Mouse (Mus musculus): ENCODE measurements around the gene Cdyl. TPM values are rescaled to one million over a fixed set of nuclear protein-coding genes. Genes with fewer than 3 reads are reported as not detected.

The Cdyl gene
- total RNA-seq (2021) = 10 to 100 TPM; 15.0 to 18.4 TPM
- long read RNA-seq, experiment 1, transcript Cdyl-202 (7 exons, 3,575 nt) = major isoform, 11 of 16 reads
- long read RNA-seq, experiment 1, partial matches to known transcripts = 1 of 16 reads
- long read RNA-seq, experiment 1, other reads (novel, unspliced or antisense) = 4 of 16 reads
- long read RNA-seq, experiment 2, transcript Cdyl-202 (7 exons, 3,575 nt) = major isoform, 9 of 11 reads
- long read RNA-seq, experiment 2, partial matches to known transcripts = 2 of 11 reads
- long read RNA-seq, experiment 2, other reads (novel, unspliced or antisense) = 0 of 11 reads

GRCm38 (mm10) chr13:35659406-35659985 is at the start of gene Cdyl:
Gene Cdyl, plus strand, starts transcription at chr13:35659833.
- DNase-seq (ENCODE audit: low spot score in 2 of 2) = no peak
- intact Hi-C loops (cut with DNase I) = no loop called here

- intact Hi-C loops (cut with DNase I) = no loop called here
Observed at GRCm38 (mm10) chr13:35610718-35611117, 48.9 kb upstream of the Cdyl start.

GRCm38 (mm10) chr13:35612506-35612905 is 47.1 kb upstream of the Cdyl start:
- intact Hi-C loops (cut with DNase I) = no loop called here

More at GRCm38 (mm10) chr13:35610718-35611117, 48.9 kb upstream of the Cdyl start:
- no peak for DNase-seq (ENCODE audit: low spot score in 2 of 2)

GRCm38 (mm10) chr13:35614832-35615479 is 44.7 kb upstream of the Cdyl start:
- DNase-seq (ENCODE audit: low spot score in 2 of 2) = no peak

More at GRCm38 (mm10) chr13:35612506-35612905, 47.1 kb upstream of the Cdyl start:
- DNase-seq (ENCODE audit: low spot score in 2 of 2) = no peak

GRCm38 (mm10) chr13:35616524-35617099 is 43.0 kb upstream of the Cdyl start:
- DNase-seq (ENCODE audit: low spot score in 2 of 2) = no peak

More at GRCm38 (mm10) chr13:35614832-35615479, 44.7 kb upstream of the Cdyl start:
- intact Hi-C loops (cut with DNase I) = no loop called here

GRCm38 (mm10) chr13:35619356-35619755 is 40.3 kb upstream of the Cdyl start:
- intact Hi-C loops (cut with DNase I) = no loop called here
- no peak for DNase-seq (ENCODE audit: low spot score in 2 of 2)

More at GRCm38 (mm10) chr13:35616524-35617099, 43.0 kb upstream of the Cdyl start:
- intact Hi-C loops (cut with DNase I) = no loop called here

- intact Hi-C loops (cut with DNase I) = no loop called here
Observed at GRCm38 (mm10) chr13:35620756-35621155, 38.9 kb upstream of the Cdyl start.

GRCm38 (mm10) chr13:35624831-35625230 is 34.8 kb upstream of the Cdyl start:
- DNase-seq (ENCODE audit: low spot score in 2 of 2) = no peak
- intact Hi-C loops (cut with DNase I) = no loop called here

More at GRCm38 (mm10) chr13:35620756-35621155, 38.9 kb upstream of the Cdyl start:
- no peak for DNase-seq (ENCODE audit: low spot score in 2 of 2)

GRCm38 (mm10) chr13:35625556-35625955 is 34.1 kb upstream of the Cdyl start:
- DNase-seq (ENCODE audit: low spot score in 2 of 2) = no peak
- intact Hi-C loops (cut with DNase I) = no loop called here

GRCm38 (mm10) chr13:35627319-35627718 is 32.3 kb upstream of the Cdyl start:
- intact Hi-C loops (cut with DNase I) = no loop called here
- no peak for DNase-seq (ENCODE audit: low spot score in 2 of 2)

GRCm38 (mm10) chr13:35647132-35647823 is 12.4 kb upstream of the Cdyl start:
- intact Hi-C loops (cut with DNase I) = no loop called here
- DNase-seq (ENCODE audit: low spot score in 2 of 2) = no peak

- intact Hi-C loops (cut with DNase I) = no loop called here
- no peak for DNase-seq (ENCODE audit: low spot score in 2 of 2)
Observed at GRCm38 (mm10) chr13:35650284-35650872, 9.3 kb upstream of the Cdyl start.

- intact Hi-C loops (cut with DNase I) = no loop called here
Observed at GRCm38 (mm10) chr13:35652851-35653250, 6.8 kb upstream of the Cdyl start.

GRCm38 (mm10) chr13:35656853-35657252 is 2.8 kb upstream of the Cdyl start:
- intact Hi-C loops (cut with DNase I) = no loop called here

More at GRCm38 (mm10) chr13:35652851-35653250, 6.8 kb upstream of the Cdyl start:
- DNase-seq (ENCODE audit: low spot score in 2 of 2) = no peak

GRCm38 (mm10) chr13:35665456-35665855 is 5.8 kb downstream of the Cdyl start:
- no peak for DNase-seq (ENCODE audit: low spot score in 2 of 2)
- intact Hi-C loops (cut with DNase I) = no loop called here

More at GRCm38 (mm10) chr13:35656853-35657252, 2.8 kb upstream of the Cdyl start:
- DNase-seq (ENCODE audit: low spot score in 2 of 2) = no peak

GRCm38 (mm10) chr13:35669910-35670469 is 10.4 kb downstream of the Cdyl start:
- DNase-seq (ENCODE audit: low spot score in 2 of 2) = no peak
- intact Hi-C loops (cut with DNase I) = no loop called here

- no peak for DNase-seq (ENCODE audit: low spot score in 2 of 2)
- intact Hi-C loops (cut with DNase I) = no loop called here
Observed at GRCm38 (mm10) chr13:35670875-35671274, 11.2 kb downstream of the Cdyl start.

- DNase-seq (ENCODE audit: low spot score in 2 of 2) = no peak
- intact Hi-C loops (cut with DNase I) = no loop called here
Observed at GRCm38 (mm10) chr13:35676921-35677320, 17.3 kb downstream of the Cdyl start.

Measured in left cerebral cortex, postnatal 14 days (tissue).